ENCODE assay signal across 24 mouse cellular contexts in genomic region chr13:105096316-105096715, GRCm38 (mm10). TPM values are rescaled to one million over a fixed set of nuclear protein-coding genes. Genes with fewer than 3 reads are reported as not detected.
A peak's percentile ranks its signal among the peaks of the same experiment; 100 is the strongest.
DNase-seq lines count a peak whose midpoint lies in the region; ATAC-seq and TF ChIP-seq lines count a peak whose summit lies in the region.
"Had no signal": no experiment of that assay in that cellular context is flagged by ENCODE, and none has a peak within 500 bp of the region (broad histone marks: within the 10 kb centered on the region; RNA-seq: fewer than 3 reads in every experiment).

No protein-coding gene starts in this region.

- H3K27ac ChIP-seq in hindbrain, embryonic 10.5 days, result no peak overlapping the region
- H3K27ac ChIP-seq in hindbrain, embryonic 14.5 days, result no peak overlapping the region
- no peak overlapping the region for H3K27ac ChIP-seq in midbrain, embryonic 14.5 days (replicated peaks; ENCODE audit: low read depth, low read length)
- H3K27ac ChIP-seq in midbrain, postnatal 0 days (ENCODE audit: low read depth, low read length), result no peak overlapping the region
- H3K27ac ChIP-seq: embryonic facial prominence, embryonic 13.5 days; heart, embryonic 13.5 days; hindbrain, embryonic 13.5 days had no signal

- no peak for ATAC-seq in hindbrain, embryonic 14.5 days (ENCODE audit: low FRiP score)
- no peak for ATAC-seq in midbrain, embryonic 14.5 days (ENCODE audit: low FRiP score, low TSS enrichment)
- ATAC-seq in midbrain, postnatal 0 days (ENCODE audit: low FRiP score), result no peak
- no peak for ATAC-seq in erythroid progenitor cell, adult 5-6 weeks (replicated peaks; ENCODE audit: low FRiP score, poor library complexity, severe bottlenecking)
- ATAC-seq: activated CD4-positive, CD25-positive, alpha-beta regulatory T cell, adult 4 months; forebrain, embryonic 14.5 days; Patski had no signal

- DNase-seq in hindbrain, embryonic 10.5 days (ENCODE audit: low spot score), result peak; percentile 30
- DNase-seq in hindbrain, embryonic 14.5 days (ENCODE audit: low spot score), result no peak
- DNase-seq in midbrain, embryonic 14.5 days, result peak; percentile 6
- DNase-seq in midbrain, postnatal 0 days (ENCODE audit: low spot score), result no peak
- DNase-seq in brain, embryonic 14.5 days (ENCODE audit: low read depth), result peak; percentile 20
- DNase-seq in embryo, embryonic 11 days, result peak; percentile 18
- DNase-seq: adrenal gland, postnatal 14 days; cerebellum, adult 18-20 months; cerebellum, adult 9-11 months; cerebellum, postnatal 36 days; gastrocnemius, postnatal 36 days; heart, adult 11 months; heart, postnatal 36 days had no signal

- H3K36me3 ChIP-seq in hindbrain, embryonic 10.5 days, result no peaks in the 10 kb centered on the region
- no peaks in the 10 kb centered on the region for H3K36me3 ChIP-seq in hindbrain, embryonic 14.5 days (replicated peaks; ENCODE audit: control insufficient read depth, insufficient read depth)
- no peaks in the 10 kb centered on the region for H3K36me3 ChIP-seq in midbrain, embryonic 14.5 days (ENCODE audit: control insufficient read depth, insufficient read depth, low read length)
- no peaks in the 10 kb centered on the region for H3K36me3 ChIP-seq in midbrain, postnatal 0 days (ENCODE audit: insufficient read depth, low read length)
- H3K36me3 ChIP-seq: embryonic facial prominence, embryonic 13.5 days; heart, embryonic 13.5 days; hindbrain, embryonic 13.5 days had no signal

- no peaks in the 10 kb centered on the region for H3K27me3 ChIP-seq in hindbrain, embryonic 10.5 days (ENCODE audit: insufficient read depth, poor library complexity, severe bottlenecking)
- no peaks in the 10 kb centered on the region for H3K27me3 ChIP-seq in hindbrain, embryonic 14.5 days (ENCODE audit: control insufficient read depth, insufficient read depth, low read length)
- H3K27me3 ChIP-seq in midbrain, embryonic 14.5 days (ENCODE audit: control insufficient read depth, insufficient read depth, low read length), result no peaks in the 10 kb centered on the region
- H3K27me3 ChIP-seq in midbrain, postnatal 0 days (ENCODE audit: insufficient read depth, low read length), result no peaks in the 10 kb centered on the region
- H3K27me3 ChIP-seq: CH12.LX; embryonic facial prominence, embryonic 13.5 days; heart, embryonic 13.5 days; hindbrain, embryonic 13.5 days had no signal

- H3K9ac ChIP-seq in hindbrain, embryonic 14.5 days, result no peak overlapping the region
- no peak overlapping the region for H3K9ac ChIP-seq in midbrain, embryonic 14.5 days (replicated peaks; ENCODE audit: low read length)
- no peak overlapping the region for H3K9ac ChIP-seq in midbrain, postnatal 0 days (replicated peaks; ENCODE audit: low read length, poor library complexity, severe bottlenecking)
- H3K9ac ChIP-seq: embryonic facial prominence, embryonic 13.5 days; heart, embryonic 13.5 days; hindbrain, embryonic 13.5 days had no signal

- H3K9me3 ChIP-seq in hindbrain, embryonic 10.5 days, result no peaks in the 10 kb centered on the region
- no peaks in the 10 kb centered on the region for H3K9me3 ChIP-seq in hindbrain, embryonic 14.5 days (ENCODE audit: control insufficient read depth, low read length)
- no peaks in the 10 kb centered on the region for H3K9me3 ChIP-seq in midbrain, embryonic 14.5 days (ENCODE audit: control insufficient read depth, low read length)
- no peaks in the 10 kb centered on the region for H3K9me3 ChIP-seq in midbrain, postnatal 0 days (ENCODE audit: low read length)
- H3K9me3 ChIP-seq: embryonic facial prominence, embryonic 13.5 days; heart, embryonic 13.5 days; hindbrain, embryonic 13.5 days had no signal

- 0 out of 2 replicates have a peak, but pooled peaks cover 5% of the 10 kb centered on the region for H3K4me1 ChIP-seq in hindbrain, embryonic 10.5 days (replicated peaks)
- H3K4me1 ChIP-seq in hindbrain, embryonic 14.5 days (replicated peaks; ENCODE audit: control insufficient read depth, insufficient read depth, low read length), result no peaks in the 10 kb centered on the region
- H3K4me1 ChIP-seq in midbrain, embryonic 14.5 days (ENCODE audit: control insufficient read depth, insufficient read depth, low read length), result no peaks in the 10 kb centered on the region
- H3K4me1 ChIP-seq in midbrain, postnatal 0 days (ENCODE audit: insufficient read depth, low read length), result no peaks in the 10 kb centered on the region
- H3K4me1 ChIP-seq: embryonic facial prominence, embryonic 13.5 days; heart, embryonic 13.5 days; hindbrain, embryonic 13.5 days had no signal

- no peak overlapping the region for H3K4me3 ChIP-seq in hindbrain, embryonic 10.5 days
- H3K4me3 ChIP-seq in hindbrain, embryonic 14.5 days (replicated peaks; ENCODE audit: low read length), result no peak overlapping the region
- no peak overlapping the region for H3K4me3 ChIP-seq in midbrain, embryonic 14.5 days (replicated peaks; ENCODE audit: low read depth, low read length)
- H3K4me3 ChIP-seq in midbrain, postnatal 0 days (ENCODE audit: low read depth, low read length), result no peak overlapping the region
- H3K4me3 ChIP-seq: embryonic facial prominence, embryonic 13.5 days; heart, embryonic 13.5 days; hindbrain, embryonic 13.5 days had no signal

- 77% methylated on average over 2 of the region's 2 CpGs for WGBS in hindbrain, embryonic 10.5 days
- 71% methylated on average over 2 of the region's 2 CpGs for WGBS in hindbrain, embryonic 14.5 days
- WGBS in midbrain, embryonic 14.5 days, result 78% methylated on average over 2 of the region's 2 CpGs
- 75% methylated on average over 2 of the region's 2 CpGs for WGBS in midbrain, postnatal 0 days

- no peak overlapping the region for H3K4me2 ChIP-seq in hindbrain, embryonic 14.5 days (replicated peaks)
- no peak overlapping the region for H3K4me2 ChIP-seq in midbrain, embryonic 14.5 days (ENCODE audit: low read length)
- no peak overlapping the region for H3K4me2 ChIP-seq in midbrain, postnatal 0 days (ENCODE audit: low read depth, low read length, poor library complexity, severe bottlenecking)
- H3K4me2 ChIP-seq: embryonic facial prominence, embryonic 13.5 days; heart, embryonic 13.5 days; hindbrain, embryonic 13.5 days had no signal

- TF ChIP-seq POLR2A in brain, embryonic 14.5 days (IDR thresholded peaks at IDR 0.05; ENCODE audit: borderline replicate concordance, extremely low read depth, insufficient read depth, insufficient read length, poor library complexity, severe bottlenecking), result no peak

- TF ChIP-seq CTCF in midbrain, postnatal 0 days (IDR thresholded peaks at IDR 0.05), result no peak
- no peak for TF ChIP-seq CTCF in brain, embryonic 14.5 days (IDR thresholded peaks at IDR 0.05; ENCODE audit: borderline replicate concordance, extremely low read depth, insufficient read depth, insufficient read length)

RNA-seq across cellular contexts. Expression of gene 4933425L06Rik, which starts 14.4 kb away (rescaled TPM):
- polyA plus RNA-seq in hindbrain, embryonic 10.5 days (2016; fragmentation: Nextera tagmentation; extraction: Ambion mirVana), result not detected in 2 replicates
- polyA plus RNA-seq in hindbrain, embryonic 14.5 days (2014; fragmentation: Nextera tagmentation; extraction: Ambion mirVana), result 0.09 TPM in 1 of 2 replicates, not detected in the other
- not detected in 2 replicates for polyA plus RNA-seq in midbrain, embryonic 14.5 days (2014; fragmentation: Nextera tagmentation; extraction: Ambion mirVana)
- not detected in 2 replicates for total RNA-seq in midbrain, postnatal 0 days (2014; rRNA removed)
- not detected in 2 replicates for polyA plus RNA-seq in midbrain, postnatal 0 days (2015; fragmentation: Nextera tagmentation; extraction: Ambion mirVana)
- polyA plus RNA-seq in brain, embryonic 14.5 days (2012; rRNA removed), result not detected in 2 replicates
- not detected in 2 replicates for total RNA-seq in erythroid progenitor cell, adult 5-6 weeks (2015; ENCODE audit: low replicate concordance)
- not detected in 2 replicates for total RNA-seq in erythroid progenitor cell, adult 5-6 weeks (2017; ENCODE audit: low replicate concordance)
- total RNA-seq: adrenal gland, adult 18-20 months; adrenal gland, postnatal 14 days; gastrocnemius, adult 8-10 months; gastrocnemius, postnatal 36 days; heart, postnatal 36 days had no signal
- polyA plus RNA-seq: activated CD4-positive, CD25-positive, alpha-beta regulatory T cell, adult 4 months; embryonic facial prominence, embryonic 13.5 days; forebrain, embryonic 14.5 days; heart, embryonic 13.5 days; heart, postnatal 0 days; hindbrain, embryonic 13.5 days; Patski had no signal

RNA-seq across cellular contexts. Expression of gene Rgs7bp, which starts 41.6 kb away (rescaled TPM):
- 0.66 and 1.0 TPM in 2 replicates for polyA plus RNA-seq in hindbrain, embryonic 10.5 days (2016; fragmentation: Nextera tagmentation; extraction: Ambion mirVana)
- polyA plus RNA-seq in hindbrain, embryonic 14.5 days (2014; fragmentation: Nextera tagmentation; extraction: Ambion mirVana), result 7.0 and 8.2 TPM in 2 replicates
- 3.7 and 5.0 TPM in 2 replicates for polyA plus RNA-seq in midbrain, embryonic 14.5 days (2014; fragmentation: Nextera tagmentation; extraction: Ambion mirVana)
- 13.1 and 16.8 TPM in 2 replicates for total RNA-seq in midbrain, postnatal 0 days (2014; rRNA removed)
- polyA plus RNA-seq in midbrain, postnatal 0 days (2015; fragmentation: Nextera tagmentation; extraction: Ambion mirVana), result 6.9 and 7.2 TPM in 2 replicates
- polyA plus RNA-seq in brain, embryonic 14.5 days (2012; rRNA removed), result 3.3 and 5.0 TPM in 2 replicates
- total RNA-seq in erythroid progenitor cell, adult 5-6 weeks (2015; ENCODE audit: low replicate concordance), result 0.72 and 0.84 TPM in 2 replicates
- total RNA-seq in erythroid progenitor cell, adult 5-6 weeks (2017; ENCODE audit: low replicate concordance), result 0.51 TPM in 1 of 2 replicates, not detected in the other
- total RNA-seq: CH12.LX had no signal
- polyA plus RNA-seq: activated CD4-positive, CD25-positive, alpha-beta regulatory T cell, adult 4 months; Patski had no signal

Comparison
In these comparisons a context has a peak if more than half of its experiments do, and no peak if none do; other contexts are left out.
1. DNase-seq: peak in hindbrain, embryonic 10.5 days (single experiment), midbrain, embryonic 14.5 days (single experiment), brain, embryonic 14.5 days (single experiment) and embryo, embryonic 11 days (single experiment); none in hindbrain, embryonic 14.5 days (single experiment) and midbrain, postnatal 0 days (single experiment).